ENCODE assay signal across 9 mouse cellular contexts in the genomic region with DNA sequence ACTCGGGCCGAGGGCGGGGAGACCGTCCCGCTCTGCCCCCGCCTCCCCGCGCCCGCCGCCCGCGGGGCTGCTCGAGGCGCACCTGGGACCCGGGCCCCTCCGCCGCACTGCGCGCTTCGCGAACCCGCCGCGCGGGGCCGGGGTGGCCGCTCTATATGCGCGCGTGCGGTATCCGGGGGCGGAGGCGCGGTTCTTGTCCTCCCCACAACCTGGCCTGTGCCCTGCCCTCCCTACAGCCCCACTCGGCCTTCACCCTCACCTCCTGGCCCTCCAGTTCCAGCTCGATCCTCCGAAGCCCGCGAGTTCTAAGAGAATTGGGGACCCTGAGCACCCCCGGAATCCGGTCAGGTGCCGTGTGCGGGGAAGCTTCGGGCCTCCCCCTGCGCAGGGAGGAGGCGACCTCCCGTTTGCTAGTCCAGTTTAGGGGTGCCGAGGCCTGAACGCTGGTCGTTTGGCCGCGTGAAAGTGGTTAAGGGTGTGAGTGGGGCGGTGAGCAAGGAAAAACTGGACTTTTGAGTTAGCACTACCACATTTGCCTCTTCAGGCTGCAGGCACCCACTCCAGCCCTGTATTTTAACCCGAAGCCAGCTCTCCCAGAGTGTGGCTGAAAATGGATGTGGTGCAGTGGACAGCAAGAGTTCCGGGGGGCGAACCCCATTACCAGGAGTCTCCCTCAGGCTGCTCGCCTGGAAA. TPM values are rescaled to one million over a fixed set of nuclear protein-coding genes. Genes with fewer than 3 reads are reported as not detected.
DNase-seq lines count a peak whose midpoint lies in the region; ATAC-seq lines count a peak whose summit lies in the region.
"Had no signal": no experiment of that assay in that cellular context is flagged by ENCODE, and none has a peak within 500 bp of the region (broad histone marks: within the 10 kb centered on the region; RNA-seq: fewer than 3 reads in every experiment).

No protein-coding gene starts in this region.

- peaks cover 22% of the 10 kb centered on the region for H3K4me1 ChIP-seq in kidney, embryonic 16.5 days (ENCODE audit: insufficient read depth, low read length)
- peaks cover 15% of the 10 kb centered on the region for H3K4me1 ChIP-seq in forebrain, embryonic 11.5 days (replicated peaks; ENCODE audit: control insufficient read depth, insufficient read depth, low read length)
- H3K4me1 ChIP-seq in limb, embryonic 11.5 days (ENCODE audit: control insufficient read depth, insufficient read depth, low read length): peaks cover 7% of the 10 kb centered on the region
- H3K4me1 ChIP-seq in neural tube, embryonic 14.5 days (ENCODE audit: control insufficient read depth, insufficient read depth, low read length): peaks cover 9% of the 10 kb centered on the region; the same call in 1 of the 2 replicates

- H3K27me3 ChIP-seq in kidney, embryonic 16.5 days (ENCODE audit: insufficient read depth, low read length): peaks cover 71% of the 10 kb centered on the region
- peaks cover 70% of the 10 kb centered on the region for H3K27me3 ChIP-seq in forebrain, embryonic 11.5 days (ENCODE audit: control insufficient read depth, insufficient read depth, low read length)
- peaks cover 68% of the 10 kb centered on the region for H3K27me3 ChIP-seq in limb, embryonic 11.5 days (ENCODE audit: control insufficient read depth, insufficient read depth, low read length)
- peaks cover 44% of the 10 kb centered on the region for H3K27me3 ChIP-seq in neural tube, embryonic 14.5 days (ENCODE audit: control insufficient read depth, insufficient read depth, low read length)

- 7% methylated on average over 41 of the region's 58 CpGs for WGBS in kidney, embryonic 16.5 days
- 4% methylated on average over 47 of the region's 58 CpGs for WGBS in forebrain, embryonic 11.5 days
- 4% methylated on average over 56 of the region's 58 CpGs for WGBS in limb, embryonic 11.5 days
- 6% methylated on average over 52 of the region's 58 CpGs for WGBS in neural tube, embryonic 14.5 days

- H3K4me2 ChIP-seq in kidney, embryonic 16.5 days (replicated peaks; ENCODE audit: low read depth, low read length): peak overlapping the region; percentile 56
- H3K4me2 ChIP-seq in forebrain, embryonic 11.5 days (ENCODE audit: low read depth, low read length, severe bottlenecking): peak overlapping the region; percentile 42
- peak overlapping the region; percentile 49 for H3K4me2 ChIP-seq in limb, embryonic 11.5 days (ENCODE audit: low read depth, severe bottlenecking)
- H3K4me2 ChIP-seq in neural tube, embryonic 14.5 days (ENCODE audit: low read depth, low read length): peak overlapping the region; percentile 35

- no peaks in the 10 kb centered on the region for H3K36me3 ChIP-seq in kidney, embryonic 16.5 days (ENCODE audit: insufficient read depth, low read length)
- H3K36me3 ChIP-seq in forebrain, embryonic 11.5 days (ENCODE audit: control insufficient read depth, insufficient read depth, low read length): no peaks in the 10 kb centered on the region
- no peaks in the 10 kb centered on the region for H3K36me3 ChIP-seq in limb, embryonic 11.5 days (ENCODE audit: control insufficient read depth, insufficient read depth, low read length)
- H3K36me3 ChIP-seq in neural tube, embryonic 14.5 days (ENCODE audit: control insufficient read depth, insufficient read depth, low read length): no peaks in the 10 kb centered on the region

- H3K4me3 ChIP-seq in kidney, embryonic 16.5 days (ENCODE audit: low read length): peak overlapping the region; percentile 40
- peak overlapping the region; percentile 22 for H3K4me3 ChIP-seq in forebrain, embryonic 11.5 days (ENCODE audit: low read depth, low read length)
- peak overlapping the region; percentile 25 for H3K4me3 ChIP-seq in limb, embryonic 11.5 days (ENCODE audit: low read depth, low read length)
- no peak overlapping the region for H3K4me3 ChIP-seq in neural tube, embryonic 14.5 days (ENCODE audit: low read depth, low read length)

- H3K9ac ChIP-seq in kidney, embryonic 16.5 days (replicated peaks; ENCODE audit: low read length): no peak overlapping the region
- no peak overlapping the region; the same call in 1 of the 2 replicates for H3K9ac ChIP-seq in forebrain, embryonic 11.5 days (ENCODE audit: low read length)
- H3K9ac ChIP-seq in limb, embryonic 11.5 days (ENCODE audit: low read length): peak overlapping the region; percentile 30; the same call in 1 of the 2 replicates
- H3K9ac ChIP-seq in neural tube, embryonic 14.5 days (replicated peaks; ENCODE audit: low read depth, low read length): no peak overlapping the region

- H3K27ac ChIP-seq in kidney, embryonic 16.5 days (ENCODE audit: low read length): no peak overlapping the region
- H3K27ac ChIP-seq in forebrain, embryonic 11.5 days (ENCODE audit: low read depth, low read length): no peak overlapping the region
- H3K27ac ChIP-seq in limb, embryonic 11.5 days (replicated peaks; ENCODE audit: low read depth, low read length): no peak overlapping the region
- H3K27ac ChIP-seq in neural tube, embryonic 14.5 days (ENCODE audit: low read depth, low read length): no peak overlapping the region

- no peak for DNase-seq in kidney, postnatal 4 days
- no peak for DNase-seq in forebrain, embryonic 11.5 days (ENCODE audit: low spot score)
- DNase-seq in limb, embryonic 11.5 days (ENCODE audit: low spot score): peak; percentile 48
- no peak for DNase-seq in Muller cell, postnatal 12 days (ENCODE audit: inconsistent ontology term)
- no peak for DNase-seq in urinary bladder, postnatal 36 days (ENCODE audit: low spot score in 2 of 2)
- DNase-seq in spleen, postnatal 4 days (ENCODE audit: low spot score in 2 of 2): no peak
- DNase-seq: cerebellum, adult 18-20 months had no signal

- ATAC-seq in kidney, embryonic 16.5 days (ENCODE audit: low FRiP score, low TSS enrichment): no peak
- 0 out of 2 replicates have a peak, but pooled peaks have one; percentile 13 for ATAC-seq in forebrain, embryonic 11.5 days (replicated peaks; ENCODE audit: low FRiP score)
- no peak for ATAC-seq in limb, embryonic 11.5 days (ENCODE audit: insufficient number of reproducible peaks, low FRiP score, low TSS enrichment, low read depth)
- peak; percentile 13; the same call in 1 of the 2 replicates for ATAC-seq in neural tube, embryonic 14.5 days (ENCODE audit: low read depth)

- H3K9me3 ChIP-seq in kidney, embryonic 16.5 days (ENCODE audit: low read length): no peaks in the 10 kb centered on the region
- H3K9me3 ChIP-seq in forebrain, embryonic 11.5 days (ENCODE audit: control insufficient read depth, low read length): no peaks in the 10 kb centered on the region
- H3K9me3 ChIP-seq in limb, embryonic 11.5 days (ENCODE audit: control insufficient read depth, low read length): no peaks in the 10 kb centered on the region
- H3K9me3 ChIP-seq in neural tube, embryonic 14.5 days (ENCODE audit: control insufficient read depth, low read length): no peaks in the 10 kb centered on the region

RNA-seq across cellular contexts. Expression of gene Nr5a1, which starts 2.1 kb away (rescaled TPM):
- 2.2 and 4.0 TPM in 2 replicates for polyA plus RNA-seq in kidney, embryonic 16.5 days (2015; fragmentation: Nextera tagmentation; extraction: Ambion mirVana)
- 0.27 and 0.40 TPM in 2 replicates for polyA plus RNA-seq in forebrain, embryonic 11.5 days (2014; fragmentation: Nextera tagmentation; extraction: Ambion mirVana)
- 0.16 TPM in 1 of 2 replicates, not detected in the other for polyA plus RNA-seq in limb, embryonic 11.5 days (2014; fragmentation: Nextera tagmentation; extraction: Ambion mirVana)
- polyA plus RNA-seq in neural tube, embryonic 14.5 days (2014; fragmentation: Nextera tagmentation; extraction: Ambion mirVana): not detected in 2 replicates

Comparison
In these comparisons a context has a peak if more than half of its experiments do, and no peak if none do; other contexts are left out.
1. ATAC-seq: peak in forebrain, embryonic 11.5 days (single experiment) and neural tube, embryonic 14.5 days (single experiment); none in kidney, embryonic 16.5 days (single experiment) and limb, embryonic 11.5 days (single experiment).
2. Peak in every context shown above with its lines, with median percentiles within 50 percentile points of each other: H3K4me2 ChIP-seq.